Mouse (Mus musculus) testis, adult 2 months (tissue): ENCODE data around the gene Irf9. TPM values are rescaled to one million over a fixed set of nuclear protein-coding genes. Genes with fewer than 3 reads are reported as not detected.

Experiments used
- H3K27ac ChIP-seq: fragments of 200-500 bp; 2 replicates; pipeline ENCODE4 v1.5.1; 2012; ENCODE audit warnings: low read depth, low read length; ENCODE audit not compliant: control insufficient read depth, insufficient read depth
- H3K27me3 ChIP-seq: fragments of 200-500 bp; 2 replicates; pipeline ENCODE4 v1.6.1; 2012; ENCODE audit warnings: mild to moderate bottlenecking, low read length, moderate library complexity; ENCODE audit not compliant: control insufficient read depth, insufficient read depth
- H3K36me3 ChIP-seq: fragments of 200-500 bp; 2 replicates; pipeline ENCODE4 v1.6.1; 2012; ENCODE audit warnings: mild to moderate bottlenecking, low read length; ENCODE audit not compliant: control insufficient read depth, insufficient read depth
- H3K4me1 ChIP-seq: fragments of 200-500 bp; 2 replicates; pipeline ENCODE4 v1.6.1; 2012; ENCODE audit warnings: low read length; ENCODE audit not compliant: control insufficient read depth, insufficient read depth
- H3K4me3 ChIP-seq: fragments of 200-500 bp; 2 replicates; pipeline ENCODE4 v1.5.1; 2012; ENCODE audit warnings: low read depth, mild to moderate bottlenecking, low read length, moderate library complexity, mixed read lengths; ENCODE audit not compliant: control insufficient read depth
- CTCF ChIP-seq: fragments of 200-500 bp; IDR thresholded peaks from 2 replicates; pipeline ENCODE4 v1.5.1; 2012; ENCODE audit warnings: low read depth, mild to moderate bottlenecking, inconsistent platforms, low read length, moderate library complexity; ENCODE audit not compliant: control insufficient read depth, insufficient read depth, insufficient replicate concordance
- POLR2A ChIP-seq: fragments of 200-500 bp; IDR thresholded peaks from 2 replicates; pipeline ENCODE4 v1.6.1; 2012; ENCODE audit warnings: low read depth, mild to moderate bottlenecking, inconsistent platforms, low read length, moderate library complexity; ENCODE audit not compliant: control insufficient read depth
- polyA plus RNA-seq: library from polyadenylated mRNA; depleted of rRNA; stranded (reverse); fragments of >200 nt; gene quantifications from 2 replicates; pipeline ENCODE4 v1.2.3, GENCODE M21; 2012

Irf9 gene
- polyA plus RNA-seq, 1 experiment: 4.1 TPM

- Histone ChIP-seq H3K4me1 (no peaks in the 10 kb centered on the region; the same call in 1 of the 2 replicates), H3K4me3 (no peak overlapping the region), H3K27ac (no peak overlapping the region), H3K27me3 (no peaks in the 10 kb centered on the region), H3K36me3 (no peaks in the 10 kb centered on the region)
- TF ChIP-seq POLR2A (no peak), CTCF (no peak)
These were observed 1.5 kb downstream of the Irf9 start for GRCm38 (mm10) chr14:55604823-55605222.

- TF ChIP-seq POLR2A (no peak), CTCF (no peak)
These were observed 2.5 kb downstream of the Irf9 start for GRCm38 (mm10) chr14:55605743-55606459.

GRCm38 (mm10) chr14:55608339-55608738 lies 5.0 kb downstream of the Irf9 start:
- H3K27me3 ChIP-seq: no peaks in the 10 kb centered on the region
- H3K4me1 ChIP-seq: no peaks in the 10 kb centered on the region; the same call in 1 of the 2 replicates
- H3K36me3 ChIP-seq: no peaks in the 10 kb centered on the region
- no peak overlapping the region for H3K4me3 ChIP-seq
- no peak overlapping the region for H3K27ac ChIP-seq
- no peak for TF ChIP-seq CTCF
- TF ChIP-seq POLR2A: no peak

More at GRCm38 (mm10) chr14:55605743-55606459, 2.5 kb downstream of the Irf9 start:
- Histone ChIP-seq H3K27ac (no peak overlapping the region), H3K36me3 (no peaks in the 10 kb centered on the region), H3K4me3 (no peak overlapping the region), H3K27me3 (no peaks in the 10 kb centered on the region), H3K4me1 (no peaks in the 10 kb centered on the region; the same call in 1 of the 2 replicates)

- Histone ChIP-seq H3K4me3 (no peak overlapping the region), H3K36me3 (no peaks in the 10 kb centered on the region), H3K27ac (peak overlapping the region; percentile 66), H3K27me3 (no peaks in the 10 kb centered on the region), H3K4me1 (peaks cover 5% of the 10 kb centered on the region)
- TF ChIP-seq CTCF (no peak), POLR2A (no peak)
These were observed 10.0 kb downstream of the Irf9 start for GRCm38 (mm10) chr14:55613346-55613745.

GRCm38 (mm10) chr14:55614565-55615178 lies 11.3 kb downstream of the Irf9 start:
- peaks cover 12% of the 10 kb centered on the region for H3K4me1 ChIP-seq
- TF ChIP-seq POLR2A: no peak
- no peak for TF ChIP-seq CTCF
- H3K4me3 ChIP-seq: no peak overlapping the region
- H3K27ac ChIP-seq: no peak overlapping the region
- no peaks in the 10 kb centered on the region for H3K27me3 ChIP-seq
- no peaks in the 10 kb centered on the region for H3K36me3 ChIP-seq

- TF ChIP-seq POLR2A (no peak), CTCF (no peak)
- no peak overlapping the region for H3K27ac ChIP-seq
These were observed 12.5 kb downstream of the Irf9 start for GRCm38 (mm10) chr14:55615876-55616275.

GRCm38 (mm10) chr14:55616844-55617243 lies 13.5 kb downstream of the Irf9 start:
- no peaks in the 10 kb centered on the region for H3K36me3 ChIP-seq
- H3K4me1 ChIP-seq: peaks cover 12% of the 10 kb centered on the region
- H3K4me3 ChIP-seq: peak overlapping the region; percentile 76; the same call in 1 of the 2 replicates
- H3K27me3 ChIP-seq: no peaks in the 10 kb centered on the region
- no peak overlapping the region for H3K27ac ChIP-seq
- no peak for TF ChIP-seq CTCF
- no peak for TF ChIP-seq POLR2A

More at GRCm38 (mm10) chr14:55615876-55616275, 12.5 kb downstream of the Irf9 start:
- Histone ChIP-seq H3K4me1 (peaks cover 12% of the 10 kb centered on the region), H3K4me3 (no peak overlapping the region), H3K36me3 (no peaks in the 10 kb centered on the region), H3K27me3 (no peaks in the 10 kb centered on the region)
